In genomic region chr2:28278150-28278549, GRCm38 (mm10) we compare ENCODE assay signal across 7 mouse cellular contexts.
A peak's percentile ranks its signal among the peaks of the same experiment; 100 is the strongest.
DNase-seq lines count a peak whose midpoint lies in the region; ATAC-seq lines count a peak whose summit lies in the region.

No protein-coding gene starts in this region.

- no peaks in the 10 kb centered on the region for H3K9me3 ChIP-seq in forebrain, embryonic 15.5 days
- no peaks in the 10 kb centered on the region for H3K9me3 ChIP-seq in hindbrain, embryonic 14.5 days (ENCODE audit: control insufficient read depth, low read length)

- 2% methylated on average over 7 of the region's 7 CpGs for WGBS in forebrain, embryonic 15.5 days
- 11% methylated on average over 7 of the region's 7 CpGs for WGBS in hindbrain, embryonic 14.5 days

- no peaks in the 10 kb centered on the region for H3K27me3 ChIP-seq in forebrain, embryonic 15.5 days
- no peaks in the 10 kb centered on the region for H3K27me3 ChIP-seq in hindbrain, embryonic 14.5 days (ENCODE audit: control insufficient read depth, insufficient read depth, low read length)

- no peak overlapping the region for H3K4me2 ChIP-seq in forebrain, embryonic 15.5 days (replicated peaks)
- no peak overlapping the region for H3K4me2 ChIP-seq in hindbrain, embryonic 14.5 days (replicated peaks)

- no peak overlapping the region for H3K27ac ChIP-seq in forebrain, embryonic 15.5 days (replicated peaks)
- H3K27ac ChIP-seq in hindbrain, embryonic 14.5 days: no peak overlapping the region

- no peak overlapping the region for H3K9ac ChIP-seq in forebrain, embryonic 15.5 days (replicated peaks)
- no peak overlapping the region for H3K9ac ChIP-seq in hindbrain, embryonic 14.5 days

- no peaks in the 10 kb centered on the region for H3K36me3 ChIP-seq in forebrain, embryonic 15.5 days
- H3K36me3 ChIP-seq in hindbrain, embryonic 14.5 days (replicated peaks; ENCODE audit: control insufficient read depth, insufficient read depth): no peaks in the 10 kb centered on the region

- no peak overlapping the region for H3K4me3 ChIP-seq in forebrain, embryonic 15.5 days
- no peak overlapping the region for H3K4me3 ChIP-seq in hindbrain, embryonic 14.5 days (replicated peaks; ENCODE audit: low read length)

- peak; percentile 53; the same call in 1 of the 2 replicates for ATAC-seq in forebrain, embryonic 15.5 days (replicated peaks)
- ATAC-seq in hindbrain, embryonic 14.5 days (ENCODE audit: low FRiP score): no peak

- H3K4me1 ChIP-seq in forebrain, embryonic 15.5 days: 0 out of 2 replicates have a peak, but pooled peaks cover 5% of the 10 kb centered on the region
- H3K4me1 ChIP-seq in hindbrain, embryonic 14.5 days (replicated peaks; ENCODE audit: control insufficient read depth, insufficient read depth, low read length): no peaks in the 10 kb centered on the region

- peak; percentile 85 for DNase-seq in ZHBTc4 (ENCODE audit: low read depth, low spot score)
- DNase-seq in cerebellum, adult 11-12 months: peak; percentile 86
- peak; percentile 66 for DNase-seq in hindbrain, embryonic 14.5 days (ENCODE audit: low spot score)
- DNase-seq in left cerebral cortex, adult 11 months (ENCODE audit: low spot score): peak; percentile 54
- DNase-seq in mesoderm, embryonic 11.5 days (ENCODE audit: low read depth, low spot score): peak; percentile 74
- peak; percentile 15 to 18 for DNase-seq in spleen, postnatal 36 days (ENCODE audit: low spot score in 2 of 2)

Comparison
In these comparisons a context has a peak if more than half of its experiments do, and no peak if none do; other contexts are left out.
1. DNase-seq: peak in every context shown above with its lines; median percentile 86 in cerebellum, adult 11-12 months; 85 in ZHBTc4; 74 in mesoderm, embryonic 11.5 days; 66 in hindbrain, embryonic 14.5 days; 54 in left cerebral cortex, adult 11 months; 16 in spleen, postnatal 36 days.